18 mouse cellular contexts compared by ENCODE assay signal in the genomic region with DNA sequence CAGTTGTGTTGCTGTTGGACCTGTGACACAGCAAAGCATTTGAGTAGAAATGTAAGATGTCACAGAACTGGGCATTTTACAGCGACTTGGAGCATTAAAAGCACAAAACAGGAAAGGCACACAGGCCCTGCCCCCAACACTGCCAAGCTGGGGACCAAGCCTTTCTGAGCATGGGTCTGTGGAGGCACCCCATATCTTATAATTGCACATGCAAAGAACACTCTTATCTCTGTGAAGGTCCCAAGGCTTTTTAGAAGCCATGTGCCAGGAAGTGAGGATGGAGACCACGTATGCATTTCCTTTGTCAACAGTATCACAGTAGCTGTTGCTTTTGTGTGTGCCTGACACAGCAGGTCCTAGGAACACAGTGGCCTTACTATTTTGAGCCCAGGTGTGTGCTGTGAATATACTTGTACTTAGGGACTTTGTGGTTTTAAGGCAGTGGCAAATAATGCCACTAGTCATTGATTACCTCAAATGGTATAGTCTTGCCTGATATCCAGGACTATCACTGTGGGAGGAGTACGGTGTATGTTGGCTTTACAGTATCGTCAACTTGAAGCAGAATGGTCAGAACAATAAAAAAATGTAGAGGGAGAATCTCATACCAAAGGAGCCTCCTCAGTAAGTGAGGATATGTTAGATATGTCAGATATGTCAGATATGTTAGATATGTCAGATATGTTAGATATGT. TPM values are rescaled to one million over a fixed set of nuclear protein-coding genes. Genes with fewer than 3 reads are reported as not detected.
DNase-seq lines count a peak whose midpoint lies in the region; ATAC-seq lines count a peak whose summit lies in the region.
"Had no signal": no experiment of that assay in that cellular context is flagged by ENCODE, and none has a peak within 500 bp of the region (broad histone marks: within the 10 kb centered on the region; RNA-seq: fewer than 3 reads in every experiment).

No protein-coding gene starts in this region.

- peaks cover 22% of the 10 kb centered on the region for H3K36me3 ChIP-seq in heart, embryonic 12.5 days

- H3K4me2 ChIP-seq in heart, embryonic 12.5 days, result no peak overlapping the region
- H3K4me2 ChIP-seq: embryonic facial prominence, embryonic 13.5 days; hindbrain, embryonic 12.5 days had no signal

- peaks cover 4% of the 10 kb centered on the region; the same call in 1 of the 2 replicates for H3K9me3 ChIP-seq in heart, embryonic 12.5 days (replicated peaks)
- H3K9me3 ChIP-seq: hindbrain, embryonic 12.5 days had no signal

- peaks cover 54% of the 10 kb centered on the region for H3K4me1 ChIP-seq in heart, embryonic 12.5 days (replicated peaks)

- H3K27me3 ChIP-seq in heart, embryonic 12.5 days (replicated peaks), result no peaks in the 10 kb centered on the region
- H3K27me3 ChIP-seq: embryonic facial prominence, embryonic 13.5 days; hindbrain, embryonic 12.5 days had no signal

- H3K9ac ChIP-seq in heart, embryonic 12.5 days, result no peak overlapping the region
- H3K9ac ChIP-seq: embryonic facial prominence, embryonic 13.5 days; forebrain, postnatal 0 days; hindbrain, embryonic 12.5 days had no signal

- intact Hi-C loops in heart, postnatal 10 days (cut with DNase I), result no loop called here

- no peak overlapping the region for H3K4me3 ChIP-seq in heart, embryonic 12.5 days
- H3K4me3 ChIP-seq: embryonic facial prominence, embryonic 13.5 days; hindbrain, embryonic 12.5 days had no signal

- H3K27ac ChIP-seq in heart, embryonic 12.5 days (ENCODE audit: poor library complexity, severe bottlenecking), result peak overlapping the region; percentile 1
- H3K27ac ChIP-seq: embryonic facial prominence, embryonic 13.5 days; hindbrain, embryonic 12.5 days; kidney, postnatal 0 days had no signal

- no peak for DNase-seq in heart, postnatal 10 days
- peak; percentile 19 for DNase-seq in T-cell, adult 2 months (ENCODE audit: low spot score)
- DNase-seq in natural killer cell, adult 2 months (ENCODE audit: low spot score in 2 of 2), result no peak
- no peak for DNase-seq in adrenal gland, postnatal 10 days
- no peak for DNase-seq in layer of hippocampus, adult 9-10 months (ENCODE audit: low spot score)
- DNase-seq: adrenal gland, postnatal 25 days; cerebellum, adult 9-11 months; forebrain, postnatal 0 days; heart, adult 11 months; thymus, postnatal 14 days had no signal

- 61% methylated on average over 4 of the region's 4 CpGs for WGBS in heart, embryonic 12.5 days

- ATAC-seq in heart, embryonic 12.5 days (ENCODE audit: insufficient number of reproducible peaks, low FRiP score), result peak; percentile 34; the same call in 1 of the 2 replicates
- peak; percentile 44 to 55; a peak in 3 of 4 replicates for ATAC-seq in hematopoietic stem cell, adult 5-6 weeks (replicated peaks in 1 of 2; ENCODE audit: insufficient read depth in 1 of 2, low FRiP score in 2 of 2, low TSS enrichment in 1 of 2, low read depth in 1 of 2, poor library complexity in 2 of 2, severe bottlenecking in 2 of 2)
- 0 out of 2 replicates have a peak, but pooled peaks have one; percentile 22 for ATAC-seq in megakaryocyte, adult 5-6 weeks (ENCODE audit: poor library complexity, severe bottlenecking)
- ATAC-seq: forebrain, postnatal 0 days had no signal

RNA-seq across cellular contexts. Expression of a gene that starts 9.5 kb away (rescaled TPM):
- polyA plus RNA-seq in heart, embryonic 12.5 days (2016; fragmentation: Nextera tagmentation; extraction: Ambion mirVana), result 11.3 and 11.4 TPM in 2 replicates
- 10 to 100 TPM; 50.1 TPM for total RNA-seq in heart, postnatal 10 days (2021)
- total RNA-seq in hematopoietic stem cell, adult 5-6 weeks (2017), result 39.8 and 42.2 TPM in 2 replicates
- 32.0 and 35.5 TPM in 2 replicates for total RNA-seq in megakaryocyte, adult 5-6 weeks (2015)
- 14.5 and 21.4 TPM in 2 replicates for total RNA-seq in megakaryocyte, adult 5-6 weeks (2017)
- total RNA-seq in adrenal gland, postnatal 10 days (2021), result 10 to 100 TPM; 78.1 to 85.9 TPM

RNA-seq across cellular contexts. Expression of a gene that starts 32.5 kb away (rescaled TPM):
- polyA plus RNA-seq in heart, embryonic 12.5 days (2016; fragmentation: Nextera tagmentation; extraction: Ambion mirVana), result 1,186 and 1,223 TPM in 2 replicates
- total RNA-seq in heart, postnatal 10 days (2021), result 1,000 to 10,000 TPM; 1,259 to 1,405 TPM
- total RNA-seq in hematopoietic stem cell, adult 5-6 weeks (2017), result 0.40 TPM in 1 of 2 replicates, not detected in the other
- total RNA-seq in megakaryocyte, adult 5-6 weeks (2015), result 0.38 and 2.0 TPM in 2 replicates
- total RNA-seq in megakaryocyte, adult 5-6 weeks (2017), result 2.1 TPM in 1 of 2 replicates, not detected in the other
- 100 to 1,000 TPM; 184 to 199 TPM for total RNA-seq in adrenal gland, postnatal 10 days (2021)

RNA-seq across cellular contexts. Expression of a gene that starts 33.3 kb away (rescaled TPM):
- not detected in 2 replicates for polyA plus RNA-seq in heart, embryonic 12.5 days (2016; fragmentation: Nextera tagmentation; extraction: Ambion mirVana)
- under 1 TPM in 1 of 2 experiments, not detected in 1; 0.41 TPM for total RNA-seq in heart, postnatal 10 days (2021)
- 0.38 TPM in 1 of 2 replicates, not detected in the other for total RNA-seq in hematopoietic stem cell, adult 5-6 weeks (2017)
- total RNA-seq in megakaryocyte, adult 5-6 weeks (2015), result 0.25 TPM in 1 of 2 replicates, not detected in the other
- total RNA-seq in megakaryocyte, adult 5-6 weeks (2017), result 0.88 TPM in 1 of 2 replicates, not detected in the other
- total RNA-seq in adrenal gland, postnatal 10 days (2021), result not detected
- polyA plus RNA-seq: C2C12; embryonic facial prominence, embryonic 13.5 days; forebrain, postnatal 0 days; hindbrain, embryonic 12.5 days; kidney, postnatal 0 days; small intestine, adult 2 months had no signal

RNA-seq across cellular contexts. Expression of a gene that starts 38.5 kb away (rescaled TPM):
- 464 and 485 TPM in 2 replicates for polyA plus RNA-seq in heart, embryonic 12.5 days (2016; fragmentation: Nextera tagmentation; extraction: Ambion mirVana)
- total RNA-seq in heart, postnatal 10 days (2021), result 100 to 1,000 TPM; 260 to 267 TPM
- total RNA-seq in hematopoietic stem cell, adult 5-6 weeks (2017), result 222 and 411 TPM in 2 replicates
- 2,464 and 2,556 TPM in 2 replicates for total RNA-seq in megakaryocyte, adult 5-6 weeks (2015)
- 1,998 and 2,176 TPM in 2 replicates for total RNA-seq in megakaryocyte, adult 5-6 weeks (2017)
- total RNA-seq in adrenal gland, postnatal 10 days (2021), result 100 to 1,000 TPM; 151 to 176 TPM

RNA-seq across cellular contexts. Expression of a gene that starts 48.6 kb away (rescaled TPM):
- polyA plus RNA-seq in heart, embryonic 12.5 days (2016; fragmentation: Nextera tagmentation; extraction: Ambion mirVana), result 24.5 and 26.9 TPM in 2 replicates
- total RNA-seq in heart, postnatal 10 days (2021), result 1 to 10 TPM; 2.5 to 2.8 TPM
- total RNA-seq in hematopoietic stem cell, adult 5-6 weeks (2017), result 8.8 and 18.8 TPM in 2 replicates
- 3.6 and 3.7 TPM in 2 replicates for total RNA-seq in megakaryocyte, adult 5-6 weeks (2015)
- total RNA-seq in megakaryocyte, adult 5-6 weeks (2017), result 12.3 and 13.0 TPM in 2 replicates
- total RNA-seq in adrenal gland, postnatal 10 days (2021), result 1 to 10 TPM; 3.1 to 5.4 TPM

Comparison
In these comparisons a context has a peak if more than half of its experiments do, and no peak if none do; other contexts are left out.
1. RNA of a gene that starts 32.5 kb away (total RNA-seq): 1,259 to 1,405 TPM in heart, postnatal 10 days and 184 to 199 TPM in adrenal gland, postnatal 10 days; 0.38 to 2.1 TPM in megakaryocyte, adult 5-6 weeks and 0.40 TPM in hematopoietic stem cell, adult 5-6 weeks; every median in the first group is over 10 times any median in the second.
2. Peak in every context shown above with its lines, with median percentiles within 50 percentile points of each other: ATAC-seq.